19 mouse cellular contexts compared by ENCODE assay signal in genomic region chr14:13554631-13555030, GRCm38 (mm10).
"Had no signal": no experiment of that assay in that cellular context is flagged by ENCODE, and none has a peak within 500 bp of the region (broad histone marks: within the 10 kb centered on the region; RNA-seq: fewer than 3 reads in every experiment).

No protein-coding gene starts in this region.

- H3K27me3 ChIP-seq: limb, embryonic 12.5 days; limb, embryonic 15.5 days; megakaryocyte, embryonic 14.5 days; midbrain, embryonic 13.5 days; neural tube, embryonic 12.5 days; neural tube, embryonic 15.5 days had no signal

- H3K9me3 ChIP-seq: limb, embryonic 12.5 days; limb, embryonic 15.5 days; megakaryocyte, embryonic 14.5 days; midbrain, embryonic 10.5 days; midbrain, embryonic 13.5 days; neural tube, embryonic 12.5 days; neural tube, embryonic 15.5 days had no signal

- H3K27ac ChIP-seq: limb, embryonic 12.5 days; limb, embryonic 15.5 days; liver, embryonic 14.5 days; midbrain, embryonic 10.5 days; midbrain, embryonic 13.5 days; neural tube, embryonic 12.5 days; neural tube, embryonic 15.5 days had no signal

- H3K4me3 ChIP-seq: limb, embryonic 12.5 days; limb, embryonic 15.5 days; megakaryocyte, embryonic 14.5 days; midbrain, embryonic 10.5 days; midbrain, embryonic 13.5 days; neural tube, embryonic 12.5 days; neural tube, embryonic 15.5 days had no signal

- H3K4me2 ChIP-seq: limb, embryonic 12.5 days; limb, embryonic 15.5 days; liver, embryonic 11.5 days; lung, embryonic 14.5 days; midbrain, embryonic 13.5 days; neural tube, embryonic 12.5 days; neural tube, embryonic 15.5 days had no signal

- H3K9ac ChIP-seq: limb, embryonic 12.5 days; limb, embryonic 15.5 days; liver, embryonic 14.5 days; liver, postnatal 0 days; lung, embryonic 14.5 days; midbrain, embryonic 13.5 days; neural tube, embryonic 12.5 days; neural tube, embryonic 15.5 days had no signal

- H3K4me1 ChIP-seq: limb, embryonic 12.5 days; limb, embryonic 15.5 days; megakaryocyte, embryonic 14.5 days; midbrain, embryonic 10.5 days; midbrain, embryonic 13.5 days; neural tube, embryonic 12.5 days; neural tube, embryonic 15.5 days had no signal

- ATAC-seq: liver, postnatal 0 days; lung, postnatal 0 days; midbrain, embryonic 13.5 days had no signal

- DNase-seq: kidney, postnatal 14 days; kidney, postnatal 4 days; left cerebral cortex, postnatal 4 days; liver, postnatal 0 days; lung, embryonic 14.5 days; right cerebral cortex, adult 18-20 months; right cerebral cortex, postnatal 25 days; thymus, adult 18-20 months; thymus, postnatal 36 days had no signal

- H3K36me3 ChIP-seq: limb, embryonic 12.5 days; limb, embryonic 15.5 days; midbrain, embryonic 10.5 days; midbrain, embryonic 13.5 days; neural tube, embryonic 12.5 days; neural tube, embryonic 15.5 days had no signal
